Mouse (Mus musculus) layer of hippocampus, adult 6 months (tissue): ENCODE data around the gene Krtap16-1. TPM values are rescaled to one million over a fixed set of nuclear protein-coding genes. Genes with fewer than 3 reads are reported as not detected.

Experiments used
- long read RNA-seq, 2 experiments: library from polyadenylated mRNA; unstranded; transcript quantifications; one replicate each; pipeline ENCODE4 v2.0.0; 2019 to 2020
- polyA plus RNA-seq: library from polyadenylated mRNA; unstranded; fragments of <200 nt; fragmentation: Nextera tagmentation; gene quantifications from 2 replicates; pipeline ENCODE4 v1.2.3, GENCODE M21; 2021

Krtap16-1 gene
- polyA plus RNA-seq = not detected in 2 replicates
- long read RNA-seq, experiment 1 = 0 reads
- long read RNA-seq, experiment 2 = 0 reads

DNA sequence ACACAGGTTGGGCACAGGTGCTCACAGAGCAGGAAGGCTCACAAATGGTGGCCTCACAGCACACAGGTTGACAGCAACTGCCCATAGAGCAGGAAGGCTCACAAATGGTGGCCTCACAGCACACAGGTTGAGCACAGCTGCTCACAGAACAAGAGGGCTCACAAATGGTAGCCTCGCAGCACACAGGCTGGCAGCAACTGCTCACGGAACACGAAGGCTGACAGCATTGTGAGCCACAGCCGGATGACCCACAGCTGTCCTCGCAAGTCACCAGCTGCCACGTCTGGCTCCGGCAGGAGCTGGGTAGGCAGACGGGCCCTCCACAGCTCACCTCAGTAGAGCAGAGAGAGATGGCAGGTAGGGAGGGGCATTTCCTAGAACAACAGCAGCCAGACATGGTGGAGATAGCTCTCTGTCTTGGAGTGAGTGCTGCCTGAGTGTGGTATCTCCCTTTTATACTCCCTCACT, at the start of gene Krtap16-1:
Krtap16-1 (minus strand) TSS at position 418 of the 468 bp plus-strand sequence.

DNA sequence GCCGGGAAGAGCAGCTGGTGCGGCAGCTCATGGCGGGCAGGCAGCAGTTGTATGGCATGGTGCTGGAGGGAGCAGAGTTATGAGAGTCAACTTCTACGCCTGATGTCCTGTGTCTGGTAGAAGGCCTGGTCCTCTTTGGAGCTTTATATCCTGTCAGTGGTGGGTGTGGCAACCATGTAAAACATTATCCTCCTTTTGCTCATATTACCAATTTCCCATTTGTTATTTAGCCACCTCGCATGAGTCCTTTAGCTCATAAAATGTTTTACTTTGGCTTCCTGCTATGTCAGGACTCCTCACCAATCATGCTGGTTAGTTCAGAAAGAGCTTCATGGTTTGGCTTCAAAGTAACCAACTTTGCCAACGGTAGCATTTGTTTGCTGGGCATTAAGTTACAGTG, 43.4 kb upstream of the Krtap16-1 start, which contains the start of gene Krt33b:
Krt33b (minus strand) TSS at position 101 of the 400 bp plus-strand sequence.

DNA sequence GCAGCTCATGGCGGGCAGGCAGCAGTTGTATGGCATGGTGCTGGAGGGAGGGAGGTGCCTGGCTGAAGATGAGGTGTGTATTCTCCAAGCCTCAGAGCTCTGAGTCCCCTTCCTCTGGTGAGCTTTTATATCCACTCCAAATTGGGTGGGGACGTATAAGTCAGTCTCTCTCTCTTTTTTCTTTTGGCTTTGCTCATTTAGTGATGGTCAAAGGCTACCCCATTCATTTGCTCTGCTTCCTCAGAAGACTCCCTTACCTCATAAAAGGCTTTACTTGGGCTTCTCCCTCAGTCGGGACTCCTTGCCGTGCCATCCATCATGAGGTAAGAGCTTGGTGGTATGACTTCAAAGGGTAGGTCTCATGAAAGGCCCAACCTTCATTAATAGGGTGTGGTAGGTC, 29.7 kb upstream of the Krtap16-1 start, which contains the start of gene Krt33a:
Krt33a (minus strand) TSS at position 101 of the 400 bp plus-strand sequence.

DNA sequence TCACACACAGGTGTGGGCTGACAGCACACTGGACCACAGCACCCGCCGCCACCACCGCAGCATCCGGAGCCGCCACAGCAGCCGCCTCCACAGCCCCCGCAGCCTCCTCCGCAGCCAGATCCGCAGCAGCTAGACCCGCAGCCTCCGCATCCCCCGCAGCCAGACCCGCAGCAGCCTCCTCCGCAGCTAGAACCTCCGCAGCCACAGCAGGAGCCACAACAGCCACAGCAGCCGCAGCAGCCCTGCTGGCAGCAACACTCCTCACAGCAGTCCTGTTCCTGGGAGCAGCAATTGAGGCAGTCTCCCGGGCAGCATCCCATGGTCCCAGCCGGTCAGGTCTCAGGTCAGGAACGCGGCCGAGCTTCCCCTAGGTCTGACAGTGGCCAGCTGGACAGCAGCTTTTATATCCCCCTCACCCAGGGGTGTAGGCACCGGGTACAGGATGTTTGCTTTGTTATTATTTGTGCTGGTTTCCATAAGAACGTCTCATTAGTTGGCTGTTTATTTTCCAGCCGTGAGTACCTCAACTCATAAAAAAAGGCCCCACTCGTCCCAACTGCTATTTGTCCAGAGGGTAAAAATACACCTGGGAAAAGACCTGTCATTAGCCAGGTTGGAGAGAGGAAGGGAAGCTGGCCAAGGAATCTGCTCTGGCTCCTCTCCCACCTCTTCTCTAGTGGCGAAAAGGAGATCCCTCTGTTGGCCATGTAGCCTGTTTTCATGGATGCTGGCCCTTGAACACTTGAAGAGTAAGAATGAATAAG, 7.4 kb upstream of the Krtap16-1 start, which contains the start of gene Krtap17-1:
Krtap17-1 (minus strand) TSS at position 375 of the 764 bp plus-strand sequence.

DNA sequence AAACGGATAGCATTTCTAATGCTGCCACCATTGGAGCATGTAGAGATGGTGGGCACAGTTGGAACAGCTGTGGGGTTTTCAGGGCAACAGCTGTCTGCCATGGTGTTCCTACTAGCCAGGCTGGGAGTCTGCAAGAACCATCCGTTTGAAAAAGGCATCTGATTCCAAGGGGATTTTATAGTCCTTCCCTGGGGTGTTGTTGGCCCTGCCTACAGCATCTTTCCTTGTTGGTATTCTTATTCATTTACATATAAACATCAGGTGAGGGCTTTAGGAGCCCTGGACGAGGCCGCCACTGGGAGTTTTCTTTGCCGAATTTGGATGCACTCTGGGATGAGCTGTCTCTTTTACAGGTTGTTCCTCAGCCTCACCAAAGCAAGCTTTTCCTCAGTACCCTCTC, 7.4 kb downstream of the Krtap16-1 start, which contains the start of gene Krtap29-1:
Krtap29-1 (minus strand) TSS at position 101 of the 400 bp plus-strand sequence.

DNA sequence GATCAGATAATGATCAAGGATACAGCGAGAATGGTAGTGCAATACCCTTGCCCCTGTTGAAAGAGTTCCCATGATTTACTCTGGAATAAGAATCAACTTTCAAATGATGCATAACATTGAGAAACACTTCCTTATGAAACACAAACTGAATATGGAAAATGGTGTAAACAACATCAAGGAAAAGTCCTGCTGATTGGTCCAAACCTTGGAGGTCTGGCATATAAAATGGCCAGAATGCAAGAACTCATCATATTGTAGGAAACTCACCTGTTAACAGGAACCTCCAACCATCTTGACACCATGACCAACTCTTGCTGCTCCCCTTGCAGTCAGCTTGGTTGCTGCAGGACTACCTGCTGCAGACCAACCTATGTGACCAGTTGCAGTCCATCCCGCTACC, 38.2 kb downstream of the Krtap16-1 start, which contains the start of gene Krtap9-5:
Krtap9-5 (plus strand) TSS at position 301 of the 400 bp plus-strand sequence.

DNA sequence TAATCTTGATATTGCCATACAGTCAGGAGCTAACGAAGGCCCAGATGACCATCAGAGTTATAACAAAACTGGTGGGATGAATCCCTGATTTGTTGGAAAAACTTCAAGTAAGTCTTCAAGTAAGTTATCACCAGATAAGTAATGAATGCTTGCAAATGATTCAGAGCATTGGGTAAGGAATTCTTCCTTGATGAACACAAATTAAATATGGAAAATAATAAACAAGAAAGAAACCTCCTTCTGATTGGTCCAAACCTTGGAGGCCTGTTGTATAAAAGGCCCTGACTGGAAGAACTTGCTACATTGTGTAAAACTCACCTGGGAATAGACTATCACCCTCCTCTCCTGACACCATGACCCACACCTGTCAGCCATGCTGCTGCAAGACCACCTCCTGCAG, 50.4 kb downstream of the Krtap16-1 start, which contains the start of gene Krtap31-2:
Krtap31-2 (plus strand) TSS at position 301 of the 400 bp plus-strand sequence.

Other genes with a start within 250 kb of the Krtap16-1 start
- not detected in 2 replicates for gene Gm11595, start 213.7 kb downstream of the Krtap16-1 start, polyA plus RNA-seq
- not detected in 2 replicates for gene Krtap4-8, start 205.9 kb downstream of the Krtap16-1 start, polyA plus RNA-seq
- not detected in 2 replicates for gene Krtap4-9, start 201.4 kb downstream of the Krtap16-1 start, polyA plus RNA-seq
- gene Gm11596, start 193.1 kb downstream of the Krtap16-1 start, polyA plus RNA-seq = not detected in 2 replicates
- gene Gm11569, start 187.7 kb downstream of the Krtap16-1 start, polyA plus RNA-seq = not detected in 2 replicates
- not detected in 2 replicates for gene Gm11554, start 182.2 kb downstream of the Krtap16-1 start, polyA plus RNA-seq
- gene Krtap4-13, start 176.7 kb downstream of the Krtap16-1 start, polyA plus RNA-seq = not detected in 2 replicates
- gene Gm11564, start 170.9 kb downstream of the Krtap16-1 start, polyA plus RNA-seq = not detected in 2 replicates
- not detected in 2 replicates for gene 2300003K06Rik, start 148.5 kb downstream of the Krtap16-1 start, polyA plus RNA-seq
- not detected in 2 replicates for gene Krtap4-16, start 135.0 kb downstream of the Krtap16-1 start, polyA plus RNA-seq
- not detected in 2 replicates for gene Gm11568, start 128.7 kb downstream of the Krtap16-1 start, polyA plus RNA-seq
- not detected in 2 replicates for gene Gm11559, start 122.1 kb downstream of the Krtap16-1 start, polyA plus RNA-seq
- not detected in 2 replicates for gene Krtap9-1, start 113.2 kb downstream of the Krtap16-1 start, polyA plus RNA-seq
- not detected in 2 replicates for gene Gm11567, start 107.4 kb downstream of the Krtap16-1 start, polyA plus RNA-seq
- gene Krtap31-1, start 78.7 kb downstream of the Krtap16-1 start, polyA plus RNA-seq = not detected in 2 replicates
- gene Gm11565, start 71.8 kb downstream of the Krtap16-1 start, polyA plus RNA-seq = not detected in 2 replicates
- gene Krtap31-2, start 50.3 kb downstream of the Krtap16-1 start, polyA plus RNA-seq = not detected in 2 replicates
- gene Krtap9-5, start 38.1 kb downstream of the Krtap16-1 start, polyA plus RNA-seq = not detected in 2 replicates
- not detected in 2 replicates for gene Krtap29-1, start 7.5 kb downstream of the Krtap16-1 start, polyA plus RNA-seq
- not detected in 2 replicates for gene Krtap17-1, start 7.4 kb upstream of the Krtap16-1 start, polyA plus RNA-seq
- gene Krt33a, start 29.6 kb upstream of the Krtap16-1 start, polyA plus RNA-seq = not detected in 2 replicates
- gene Krt33b, start 43.3 kb upstream of the Krtap16-1 start, polyA plus RNA-seq = not detected in 2 replicates
- gene Krt34, start 55.0 kb upstream of the Krtap16-1 start, polyA plus RNA-seq = not detected in 2 replicates
- not detected in 2 replicates for gene Krt31, start 64.0 kb upstream of the Krtap16-1 start, polyA plus RNA-seq
- gene Krt32, start 101.6 kb upstream of the Krtap16-1 start, polyA plus RNA-seq = not detected in 2 replicates
- gene Krt35, start 109.6 kb upstream of the Krtap16-1 start, polyA plus RNA-seq = not detected in 2 replicates
- not detected in 2 replicates for gene Krt36, start 119.0 kb upstream of the Krtap16-1 start, polyA plus RNA-seq
- gene Krt13, start 135.0 kb upstream of the Krtap16-1 start, polyA plus RNA-seq = not detected in 2 replicates
- 3.1 and 4.5 TPM in 2 replicates for gene Krt15, start 149.3 kb upstream of the Krtap16-1 start, polyA plus RNA-seq
- 0.36 TPM in 1 of 2 replicates, not detected in the other for gene Krt19, start 162.1 kb upstream of the Krtap16-1 start, polyA plus RNA-seq
- gene Krt9, start 206.6 kb upstream of the Krtap16-1 start, polyA plus RNA-seq = 0.33 and 0.45 TPM in 2 replicates
- 0.13 TPM in 1 of 2 replicates, not detected in the other for gene Krt14, start 221.0 kb upstream of the Krtap16-1 start, polyA plus RNA-seq